Mouse (Mus musculus): ENCODE measurements at regions not wholly inside any gene's neighbourhood (a gene's known extent, or its start where the extent isn't known, plus 50 kb on each side); places are given as distances from the start of the nearest gene placed in this dataset.

GRCm38 (mm10) chr14:116589529-116589928 lies 335.6 kb upstream of the Gpc6 start (continued):
- TF ChIP-seq NELFE (IDR thresholded peaks at IDR 0.05; ENCODE audit: low read depth, low read length) (no peak), MAZ (IDR thresholded peaks at IDR 0.05; ENCODE audit: low read depth, low read length) (peak; percentile 80), POLR2A (IDR thresholded peaks at IDR 0.05; ENCODE audit: low read depth, low read length) (no peak), SIN3A (IDR thresholded peaks at IDR 0.05; ENCODE audit: low read length) (peak; percentile 59; the same call in 1 of the 2 replicates), MYC (IDR thresholded peaks at IDR 0.05; ENCODE audit: low read depth, low read length) (peak; percentile 52; the same call in 1 of the 2 replicates), MEF2A (IDR thresholded peaks at IDR 0.05; ENCODE audit: borderline replicate concordance, low read depth, low read length) (peak; percentile 80), BHLHE40 (IDR thresholded peaks at IDR 0.05; ENCODE audit: low read depth, low read length) (peak; percentile 79), HCFC1 (IDR thresholded peaks at IDR 0.05; ENCODE audit: low read depth, low read length) (peak; percentile 27; the same call in 1 of the 2 replicates), NRF1 (IDR thresholded peaks at IDR 0.05; ENCODE audit: low read depth, low read length) (no peak), UBTF (IDR thresholded peaks at IDR 0.05; ENCODE audit: low read depth, low read length) (no peak), KAT2A (IDR thresholded peaks at IDR 0.05; ENCODE audit: insufficient replicate concordance, low read length) (no peak)

GRCm38 (mm10) chr14:116590111-116590510 lies 335.0 kb upstream of the Gpc6 start:
- dilution Hi-C loops (cut with MboI; ENCODE audit: extremely low pct_ligation_motif_present, extremely low pct_unique_long_range_greater_than_20kb, low sequenced_read_pairs) = no loop called here
- Histone ChIP-seq H3K4me3 (replicated peaks in 1 of 3; ENCODE audit: low read depth in 2 of 3, low read length in 2 of 3, poor library complexity in 1 of 3) (no peak overlapping the region), H3K79me2 (replicated peaks; ENCODE audit: control insufficient read depth, extremely low read depth, insufficient read depth, poor library complexity, severe bottlenecking) (no peaks in the 10 kb centered on the region), H3K4me1 (ENCODE audit: control insufficient read depth in 1 of 2, insufficient read depth in 2 of 2) (peaks cover 6 to 38% of the 10 kb centered on the region in 2 experiments), H3K36me3 (replicated peaks in 1 of 2; ENCODE audit: control insufficient read depth in 1 of 2, insufficient read depth in 1 of 2, low read length in 1 of 2) (no peaks in the 10 kb centered on the region), H3K9me3 (replicated peaks; ENCODE audit: low read length) (no peaks in the 10 kb centered on the region), H3K9ac (ENCODE audit: insufficient read depth, low read depth) (no peak overlapping the region), H3K27ac (ENCODE audit: insufficient read depth, low read depth) (no peak overlapping the region), H3K27me3 (replicated peaks) (no peaks in the 10 kb centered on the region), H3K4me2 (ENCODE audit: insufficient read depth, low read depth, poor library complexity, severe bottlenecking) (no peak overlapping the region)
- TF ChIP-seq TBP (conservative IDR thresholded peaks at IDR 0.05; ENCODE audit: low read depth, low read length) (no peak), MEF2A (IDR thresholded peaks at IDR 0.05; ENCODE audit: borderline replicate concordance, low read depth, low read length) (no peak), ZNF384 (IDR thresholded peaks at IDR 0.05; ENCODE audit: low read depth, low read length) (no peak), BHLHE40 (IDR thresholded peaks at IDR 0.05; ENCODE audit: low read depth, low read length) (peak; percentile 6; the same call in 1 of the 2 replicates)
- peak; percentile 74 for DNase-seq (ENCODE audit: extremely low read depth)
- in situ Hi-C loops (cut with MboI; ENCODE audit: low pct_ligation_motif_present, low pct_unique_long_range_greater_than_20kb, low sequenced_read_pairs) = loop anchor here (25.0 kb wide), 1 partner anchor 347 kb away; the partner anchor contains the start of gene Gpc6

GRCm38 (mm10) chr14:116608130-116608529 lies 317.0 kb upstream of the Gpc6 start:
- H3K4me1 ChIP-seq (ENCODE audit: control insufficient read depth in 1 of 2, insufficient read depth in 2 of 2) = peaks cover 3 to 62% of the 10 kb centered on the region in 2 experiments
- dilution Hi-C loops (cut with MboI; ENCODE audit: extremely low pct_ligation_motif_present, extremely low pct_unique_long_range_greater_than_20kb, low sequenced_read_pairs) = no loop called here
- H3K79me2 ChIP-seq (replicated peaks; ENCODE audit: control insufficient read depth, extremely low read depth, insufficient read depth, poor library complexity, severe bottlenecking) = no peaks in the 10 kb centered on the region
- H3K4me3 ChIP-seq (replicated peaks in 1 of 3; ENCODE audit: low read depth in 2 of 3, low read length in 2 of 3, poor library complexity in 1 of 3) = no peak overlapping the region
- no peaks in the 10 kb centered on the region for H3K9me3 ChIP-seq (replicated peaks; ENCODE audit: low read length)
- DNase-seq (ENCODE audit: extremely low read depth) = peak; percentile 67
- H3K9ac ChIP-seq (ENCODE audit: insufficient read depth, low read depth) = no peak overlapping the region
- H3K4me2 ChIP-seq (ENCODE audit: insufficient read depth, low read depth, poor library complexity, severe bottlenecking) = no peak overlapping the region
- TF ChIP-seq SIN3A (IDR thresholded peaks at IDR 0.05; ENCODE audit: low read length) (no peak), ZNF384 (IDR thresholded peaks at IDR 0.05; ENCODE audit: low read depth, low read length) (peak; percentile 81), ELF1 (IDR thresholded peaks at IDR 0.05; ENCODE audit: low read depth, low read length) (no peak), EP300 (IDR thresholded peaks at IDR 0.05; ENCODE audit: low read length) (peak; percentile 67), CHD1 (IDR thresholded peaks at IDR 0.05; ENCODE audit: low read depth, low read length) (no peak), TCF12 (IDR thresholded peaks at IDR 0.05; ENCODE audit: low read depth, low read length) (peak; percentile 54; the same call in 1 of the 2 replicates)
- in situ Hi-C loops (cut with MboI; ENCODE audit: low pct_ligation_motif_present, low pct_unique_long_range_greater_than_20kb, low sequenced_read_pairs) = no loop called here
- H3K27ac ChIP-seq (ENCODE audit: insufficient read depth, low read depth) = no peak overlapping the region
- H3K27me3 ChIP-seq (replicated peaks) = no peaks in the 10 kb centered on the region
- H3K36me3 ChIP-seq (replicated peaks in 1 of 2; ENCODE audit: control insufficient read depth in 1 of 2, insufficient read depth in 1 of 2, low read length in 1 of 2) = no peaks in the 10 kb centered on the region
